Mouse (Mus musculus) cerebellum, adult 11 months (tissue): ENCODE data around the gene Epyc.

Experiments
- DNase-seq: peaks from one replicate; pipeline ENCODE4 v3.0.0; 2022

Epyc gene

DNA sequence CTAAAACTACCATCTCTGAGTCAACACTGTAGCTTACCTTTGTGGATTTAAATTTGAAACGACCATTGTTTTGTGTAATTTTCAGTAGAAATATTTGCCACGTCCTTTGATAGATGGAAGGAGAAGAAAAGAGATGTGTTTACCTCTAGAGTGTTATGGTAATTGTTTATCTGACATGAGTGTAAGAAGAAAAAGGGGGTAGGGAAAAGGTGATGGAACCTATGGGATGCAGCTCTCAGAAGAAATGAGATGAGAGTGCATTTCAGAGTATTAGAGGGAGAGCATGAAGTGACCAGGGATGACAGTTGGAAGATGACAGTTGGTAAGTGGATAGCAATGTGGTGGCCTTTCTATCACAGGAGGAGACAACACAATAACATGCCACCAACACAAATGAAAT is at the start of gene Epyc:
Gene Epyc (plus strand): TSS at position 301 of the 400 bp plus-strand sequence.
- no peak for DNase-seq

DNA sequence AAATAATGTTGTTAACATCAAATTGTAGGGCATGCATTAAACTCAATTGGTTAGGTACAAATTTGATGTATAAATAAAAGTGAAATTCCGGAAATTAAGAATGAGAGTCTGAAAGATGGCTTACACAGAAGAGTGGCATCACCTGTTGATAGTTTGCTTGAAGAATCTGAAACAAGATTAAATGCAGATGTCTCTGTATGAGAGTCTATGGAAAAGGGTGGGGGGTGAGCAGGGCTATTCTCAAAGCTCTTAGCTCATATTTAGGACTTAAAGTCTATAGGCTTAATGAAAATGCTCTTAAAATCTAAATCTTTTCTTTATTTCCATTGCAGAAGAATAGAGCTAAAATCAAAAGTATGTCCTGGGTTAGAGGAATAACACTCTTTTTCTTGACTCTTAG is 48.2 kb upstream of the Epyc start:
- DNase-seq: no peak

DNA sequence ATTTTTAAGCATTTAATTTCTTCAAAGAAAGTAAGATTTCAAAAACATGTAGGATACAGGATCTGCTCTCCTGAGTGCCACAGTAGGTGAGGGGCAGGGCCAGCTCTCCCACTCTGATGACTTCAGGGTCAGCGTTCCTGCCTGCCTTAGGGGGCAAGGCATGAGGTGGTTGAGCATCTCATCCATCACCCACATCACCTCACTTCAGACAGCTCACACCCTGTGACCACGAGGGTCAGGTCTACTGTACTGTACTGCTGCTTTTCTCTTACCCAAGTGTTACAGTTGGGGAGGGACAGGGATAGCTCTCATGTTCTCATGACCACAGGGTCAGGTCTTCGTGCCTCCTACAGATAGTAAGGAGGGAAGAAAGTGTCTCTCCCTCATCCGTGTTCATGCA is 42.1 kb upstream of the Epyc start:
- DNase-seq: no peak

DNA sequence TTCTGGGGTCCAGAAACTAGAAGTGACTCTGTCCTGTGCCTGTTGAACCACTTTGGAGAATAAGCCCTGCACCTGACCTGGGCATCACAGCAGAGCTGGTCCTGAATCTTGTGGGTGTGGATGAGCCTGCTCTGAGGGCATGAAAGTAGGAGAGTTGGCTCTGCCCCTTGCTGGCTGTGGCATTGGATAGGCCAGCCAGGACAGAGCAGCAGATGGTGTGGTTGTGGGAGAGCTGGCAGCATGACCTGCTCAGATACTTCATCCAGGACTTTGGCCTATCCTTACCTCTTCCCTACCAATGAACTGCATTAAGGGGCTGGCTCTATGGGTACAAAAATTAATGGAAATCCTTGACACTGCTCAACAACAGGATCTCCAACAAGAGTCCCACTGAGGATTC is 40.6 kb upstream of the Epyc start:
- DNase-seq: peak; percentile 78

DNA sequence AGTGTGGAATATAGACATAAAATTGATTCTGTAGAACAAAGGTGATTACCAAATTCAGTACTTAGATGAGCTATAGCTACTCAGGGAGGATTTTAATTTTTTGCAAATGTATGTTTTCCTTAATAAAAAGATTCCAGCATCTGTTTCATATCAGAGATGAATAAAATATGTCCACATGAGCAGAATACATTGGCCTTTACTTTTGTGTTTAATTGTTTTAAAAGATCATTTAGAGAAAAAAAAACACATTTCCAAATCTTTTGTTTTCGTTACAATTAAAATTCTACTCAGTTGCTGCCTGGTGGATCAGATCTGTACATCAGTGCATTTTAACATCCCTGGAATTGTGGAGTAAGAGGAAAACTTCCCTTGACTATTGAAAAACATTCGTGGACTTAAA is 37.3 kb upstream of the Epyc start, which contains the start of gene Kera:
Gene Kera (plus strand): TSS at position 301 of the 400 bp plus-strand sequence.
- no peak for DNase-seq

DNA sequence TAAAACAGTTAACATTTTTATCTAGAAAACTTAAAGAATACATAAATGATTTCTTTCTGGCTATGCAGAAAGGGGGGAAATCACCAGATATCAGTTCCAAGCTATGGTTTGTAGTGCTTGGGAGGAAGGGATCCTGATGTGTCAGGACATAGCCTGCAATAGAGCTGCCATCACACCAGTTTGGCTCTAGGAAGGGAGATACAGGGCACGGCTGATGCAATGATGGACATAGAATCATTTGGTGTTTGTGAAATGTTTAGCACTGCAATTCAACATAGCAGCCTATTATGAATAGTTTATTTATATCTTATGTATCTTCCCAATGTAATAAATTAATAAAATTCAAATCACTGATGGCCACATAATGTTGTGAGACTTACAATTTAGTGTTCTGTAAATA is 21.5 kb upstream of the Epyc start:
- no peak for DNase-seq

DNA sequence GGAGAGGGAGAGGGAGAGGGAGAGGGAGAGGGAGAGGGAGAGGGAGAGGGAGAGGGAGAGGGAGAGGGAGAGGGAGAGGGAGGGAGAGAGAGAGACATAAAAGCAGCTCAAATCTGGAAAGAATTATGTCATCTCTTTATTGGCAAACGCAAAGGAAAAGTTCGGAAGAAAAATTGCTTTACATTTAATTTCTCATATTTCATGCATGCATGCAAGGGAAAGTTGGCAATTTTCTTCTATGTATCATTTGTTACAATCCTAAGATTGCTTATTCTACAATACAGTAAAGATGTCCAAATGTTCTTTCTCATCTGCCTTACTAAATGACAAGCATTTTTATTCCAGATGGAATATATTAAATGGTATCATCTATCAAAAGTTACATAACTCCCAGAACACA is 19.5 kb upstream of the Epyc start:
- DNase-seq: no peak

DNA sequence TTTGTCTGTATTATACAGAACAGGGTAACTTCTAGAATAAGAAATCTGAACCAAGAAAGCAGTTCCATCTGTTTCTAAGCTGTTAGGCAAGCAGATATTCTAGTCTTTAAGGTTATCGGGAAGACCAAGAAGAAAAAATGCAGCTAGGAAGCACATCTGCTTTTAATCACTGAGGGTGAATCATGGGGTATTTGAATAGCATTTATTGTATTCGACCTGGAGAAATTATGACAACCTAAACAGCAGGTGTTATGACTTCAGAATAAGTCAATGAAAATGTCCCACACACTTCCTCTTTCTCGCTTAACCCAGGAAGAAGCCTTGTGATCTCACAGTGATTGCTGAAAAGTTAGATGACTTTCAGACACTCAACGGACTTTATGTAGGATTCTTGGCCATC is 18.8 kb upstream of the Epyc start:
- DNase-seq: no peak

DNA sequence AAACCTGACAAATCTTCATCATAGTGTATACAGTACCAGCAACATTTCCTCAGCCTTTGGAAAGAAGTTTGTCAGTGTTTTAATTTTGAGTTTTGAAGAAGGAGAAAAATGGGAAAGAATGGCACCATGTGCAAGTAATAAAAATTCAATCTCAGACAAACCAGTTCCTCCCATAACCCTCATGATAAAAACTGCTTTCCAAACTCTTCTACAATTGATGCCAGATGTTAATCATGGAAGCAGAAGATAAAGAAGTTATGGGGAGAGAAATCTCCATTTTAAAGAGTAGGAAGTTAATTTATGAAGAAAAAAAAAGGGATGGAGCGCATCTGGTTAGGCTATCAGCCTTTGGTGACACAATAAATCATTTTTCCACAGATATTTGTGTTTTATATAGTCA is 17.3 kb upstream of the Epyc start:
- DNase-seq: no peak

DNA sequence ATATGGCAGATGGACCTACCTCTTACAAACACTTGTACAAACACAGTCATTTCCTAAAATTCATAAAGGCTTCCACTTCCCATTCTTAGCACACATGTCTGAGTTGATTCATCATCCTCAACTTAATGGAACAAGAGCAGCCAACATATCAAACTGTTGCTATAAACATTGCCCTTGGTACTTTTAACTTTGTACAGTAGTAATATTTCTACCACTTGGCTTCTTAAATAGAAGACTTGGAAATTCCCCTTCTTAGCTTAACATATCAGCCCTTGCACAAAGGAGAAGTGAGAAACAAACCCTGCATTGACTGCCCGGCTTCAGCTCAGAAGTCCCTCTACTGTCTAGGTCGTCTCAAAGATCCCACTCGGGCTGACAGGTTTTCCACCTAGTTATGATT is 12.8 kb upstream of the Epyc start:
- DNase-seq: no peak

DNA sequence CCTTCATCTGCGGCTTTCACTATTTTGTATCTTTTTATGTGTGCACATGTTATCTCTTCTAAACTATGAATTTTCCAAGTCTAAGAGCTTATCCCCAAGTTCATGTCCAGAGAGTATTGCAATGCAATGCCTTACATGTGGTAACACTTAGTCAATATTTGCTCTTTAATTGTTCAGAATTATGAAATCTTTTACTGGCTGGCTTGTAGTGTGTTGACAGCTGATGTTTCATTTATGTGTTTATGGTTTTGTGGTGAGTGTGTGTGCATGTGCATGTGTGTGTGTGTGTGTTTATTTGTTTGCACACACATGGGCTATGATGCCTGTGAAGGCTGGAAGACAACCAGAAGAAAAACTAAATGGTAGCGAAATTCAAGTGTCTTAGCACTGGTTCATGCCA is 1.9 kb upstream of the Epyc start:
- no peak for DNase-seq

DNA sequence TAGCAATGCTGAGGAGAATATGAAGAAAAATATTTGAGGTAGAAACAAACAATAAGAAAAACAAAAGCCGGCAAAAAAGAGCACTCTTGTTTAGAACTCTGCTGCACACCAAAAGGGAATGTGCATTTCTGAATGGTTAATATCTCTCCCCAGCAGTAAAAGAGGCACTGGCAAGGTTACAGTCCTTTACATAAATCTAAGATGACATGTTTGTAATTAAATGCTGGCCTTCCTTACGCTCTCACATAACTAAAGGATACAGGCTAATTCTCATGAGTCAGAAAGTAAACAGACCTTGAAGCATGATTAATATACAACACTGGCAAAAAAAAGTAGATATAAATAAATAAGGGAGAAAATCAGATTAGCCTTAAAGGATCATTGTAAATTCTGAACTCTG is 6.5 kb downstream of the Epyc start:
- no peak for DNase-seq

DNA sequence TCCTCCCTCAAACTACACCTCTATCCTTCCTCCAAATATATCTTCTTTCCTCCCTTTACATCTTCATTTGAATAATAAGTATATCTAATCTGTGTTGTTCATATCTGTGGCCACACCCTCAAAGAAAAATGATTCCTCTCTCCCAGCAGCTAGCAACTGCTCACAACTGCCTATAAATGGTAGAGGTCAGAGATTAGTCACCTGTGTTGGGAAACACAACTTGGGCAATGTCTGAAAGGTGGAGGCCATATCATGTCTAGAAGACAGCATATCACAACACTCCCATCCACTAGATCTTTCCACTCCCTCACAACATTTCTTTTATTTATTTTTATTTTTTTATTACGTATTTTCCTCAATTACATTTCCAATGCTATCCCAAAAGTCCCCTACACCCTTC is 15.6 kb downstream of the Epyc start:
- DNase-seq: no peak

DNA sequence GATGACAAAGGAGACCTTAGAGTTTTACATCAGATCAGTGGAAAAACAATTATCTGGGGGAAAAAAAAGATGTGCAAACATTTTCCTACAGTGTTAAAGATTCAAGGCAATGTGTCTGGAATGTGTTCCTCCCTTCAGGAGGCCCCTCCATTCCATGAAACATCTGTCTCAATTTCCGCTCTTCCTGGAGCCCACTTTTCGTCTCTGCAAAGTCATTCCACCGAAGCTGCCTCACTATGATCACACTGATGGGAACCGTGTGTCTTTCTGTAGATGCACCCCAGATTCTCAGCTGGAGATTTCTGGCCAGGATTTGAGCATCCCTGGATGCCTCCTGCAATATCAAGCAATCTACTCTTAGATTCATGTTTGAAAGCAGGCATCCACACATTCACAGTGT is 24.8 kb downstream of the Epyc start:
- no peak for DNase-seq

DNA sequence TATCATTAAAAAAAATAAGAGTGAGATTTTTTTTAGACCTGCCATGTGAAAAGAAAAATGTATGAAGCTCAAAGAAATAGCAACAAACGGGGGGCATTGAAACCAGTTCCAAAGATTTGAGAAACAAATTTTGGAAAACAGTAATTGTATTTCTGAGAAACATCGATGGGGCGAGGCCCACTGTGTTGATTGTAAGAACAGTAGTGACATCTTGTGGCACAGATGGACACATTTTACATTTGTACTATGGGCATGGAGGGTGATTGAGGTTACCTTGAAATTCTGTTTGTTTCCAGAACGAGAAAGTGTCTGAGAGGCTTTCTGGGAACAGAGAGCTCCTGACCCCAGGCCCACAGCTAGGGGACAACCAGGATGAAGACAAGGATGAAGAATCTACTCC is 26.3 kb downstream of the Epyc start:
- DNase-seq: peak; percentile 11

DNA sequence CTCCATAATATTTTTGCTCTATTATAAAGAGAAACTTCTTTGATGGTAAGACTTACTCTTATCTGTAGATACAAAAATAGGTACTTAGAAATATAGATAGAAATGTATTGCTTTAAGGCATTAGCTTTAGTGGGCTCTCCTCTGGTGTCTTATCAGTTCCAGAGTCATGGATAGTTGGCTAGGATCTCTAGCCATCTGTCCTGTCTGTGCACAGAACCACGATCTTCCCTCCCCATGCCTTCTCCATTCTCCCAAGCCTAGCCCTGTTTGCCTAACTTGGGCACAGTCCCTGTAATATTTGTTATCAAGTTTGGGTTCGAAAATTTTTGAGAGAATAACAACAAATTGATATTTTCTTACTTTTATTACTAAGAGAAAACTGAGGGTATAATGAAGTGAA is 29.4 kb downstream of the Epyc start:
- no peak for DNase-seq

DNA sequence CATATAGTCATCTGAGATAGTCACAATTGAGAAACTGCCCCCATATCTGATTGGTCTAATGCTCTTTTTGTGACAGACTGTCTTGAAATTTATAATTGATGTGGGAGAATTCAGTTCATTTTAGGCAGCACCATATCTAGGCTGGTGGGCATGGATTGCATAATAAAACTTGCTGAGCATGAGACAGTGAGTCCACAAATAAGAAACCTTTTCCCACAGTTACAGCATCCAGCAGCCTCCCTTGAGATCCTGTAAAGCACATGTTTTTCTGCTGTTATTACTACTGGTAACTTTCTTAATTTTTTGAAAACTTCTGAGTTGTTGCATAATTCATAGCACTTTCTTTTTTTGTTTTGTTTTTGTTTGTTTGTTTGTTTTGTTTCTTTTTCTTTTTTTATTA is 39.1 kb downstream of the Epyc start:
- DNase-seq: no peak

DNA sequence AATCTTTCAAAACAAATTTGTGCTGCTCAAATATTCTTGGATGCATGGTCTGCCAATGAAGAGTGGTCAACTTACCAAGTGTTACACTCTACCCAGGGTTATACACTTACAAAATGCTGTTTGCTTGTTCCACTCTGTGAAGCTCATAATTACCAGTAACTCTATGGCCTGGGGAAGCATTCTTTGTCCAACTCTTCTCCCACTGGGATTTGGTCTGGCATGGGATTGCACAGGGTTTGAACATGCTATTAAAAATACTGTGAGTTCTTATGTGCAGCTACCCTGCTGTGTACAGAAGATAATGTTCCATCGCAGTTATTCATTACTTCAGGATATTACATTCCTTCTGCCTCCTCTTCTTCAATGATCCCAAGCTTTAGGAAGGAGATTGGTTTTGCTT is 43.3 kb downstream of the Epyc start:
- DNase-seq: no peak

DNA sequence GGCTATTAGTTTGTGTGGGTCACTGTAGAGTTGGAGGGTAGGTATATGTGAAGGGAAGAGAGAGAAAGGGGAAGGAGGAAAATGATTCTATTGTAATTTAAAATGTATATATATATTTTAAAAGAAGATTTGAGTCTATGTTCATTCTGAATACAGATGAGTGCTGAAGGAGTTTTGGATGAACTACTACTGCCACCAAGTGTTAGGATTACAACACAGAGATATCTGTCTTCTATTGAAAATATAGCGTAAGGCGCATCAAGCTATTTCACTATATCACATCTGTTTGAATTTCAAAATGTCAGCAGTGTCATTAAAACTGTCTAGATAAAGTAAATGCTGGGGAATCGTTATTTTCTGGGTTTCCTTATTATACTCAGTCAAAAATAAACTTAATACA is 45.6 kb downstream of the Epyc start:
- no peak for DNase-seq

DNA sequence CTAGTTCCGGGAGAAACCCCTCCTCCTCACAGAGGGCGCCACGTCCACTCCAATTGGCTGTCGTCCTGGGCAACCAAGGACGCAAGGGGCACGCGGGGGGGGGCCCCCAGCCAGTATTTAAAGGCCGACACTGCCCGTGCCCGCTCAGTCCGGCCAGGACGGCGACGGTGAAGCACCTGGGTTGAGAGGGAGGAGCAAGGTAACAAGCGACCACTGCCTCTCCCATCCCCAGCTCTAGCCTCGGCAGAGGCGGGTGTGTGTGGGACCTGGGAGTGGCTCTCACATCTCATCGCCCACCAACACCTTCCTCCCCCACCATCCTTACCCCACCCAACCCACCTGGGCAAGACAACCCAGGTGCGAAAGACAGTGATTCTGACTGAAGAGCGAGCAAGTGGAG is 49.0 kb downstream of the Epyc start, which contains the start of gene Ccer1:
Gene Ccer1 (plus strand): TSS at position 147 of the 400 bp plus-strand sequence.
- DNase-seq: no peak

DNA sequence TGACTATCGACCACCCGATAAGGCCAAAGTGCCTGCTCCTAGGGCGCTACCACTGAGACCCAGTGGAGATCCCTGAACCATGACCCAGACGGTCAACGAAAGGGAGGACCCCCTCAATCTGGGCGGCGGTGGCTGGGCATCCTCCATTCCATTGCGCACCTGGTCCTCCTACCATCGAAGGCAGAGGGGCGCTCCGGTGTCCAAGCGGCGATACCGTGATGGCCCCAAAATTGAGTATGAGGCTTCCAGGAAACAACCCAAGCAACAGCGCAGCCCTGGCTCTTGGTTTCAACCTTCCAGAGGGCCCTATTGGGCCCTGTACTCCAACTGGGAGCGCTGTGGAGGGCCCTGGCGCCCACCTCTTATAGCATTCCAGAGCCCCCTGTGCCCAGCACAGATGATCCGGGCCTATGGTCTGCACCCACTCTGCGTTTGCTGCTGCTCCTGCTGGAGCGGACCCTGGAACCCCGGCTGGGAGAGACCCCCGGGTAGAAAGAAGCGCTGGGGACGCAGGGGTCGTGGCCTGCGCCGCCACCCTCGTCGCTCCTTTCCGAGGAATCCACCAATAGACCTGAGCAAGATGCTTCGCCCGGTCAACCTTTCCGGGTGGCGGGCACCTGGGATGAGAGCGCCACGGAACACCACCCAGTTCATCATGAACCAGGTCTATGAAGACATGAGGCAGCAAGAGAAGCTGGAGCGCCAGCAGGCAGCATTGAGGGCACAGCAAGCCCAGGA is 49.7 kb downstream of the Epyc start:
- no peak for DNase-seq

DNA sequence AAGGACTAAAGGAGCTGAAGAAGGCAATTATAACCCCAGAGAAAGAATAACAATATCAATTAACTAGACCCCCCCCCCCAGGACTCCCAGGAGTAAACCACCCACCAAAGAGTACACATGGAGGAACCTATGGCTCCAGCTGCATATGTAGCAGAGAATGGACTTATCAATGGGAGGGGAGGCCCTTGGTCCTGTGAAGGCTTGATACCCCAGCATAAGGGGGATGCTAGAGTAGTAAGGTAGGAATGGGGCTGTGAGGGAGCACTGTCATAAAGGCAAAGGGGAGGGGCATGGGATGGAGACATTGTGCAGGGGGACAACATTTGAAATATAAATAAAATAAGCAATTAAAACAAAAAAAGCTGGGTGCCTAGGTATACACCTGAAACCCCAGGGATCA is 58.5 kb downstream of the Epyc start:
- no peak for DNase-seq

DNA sequence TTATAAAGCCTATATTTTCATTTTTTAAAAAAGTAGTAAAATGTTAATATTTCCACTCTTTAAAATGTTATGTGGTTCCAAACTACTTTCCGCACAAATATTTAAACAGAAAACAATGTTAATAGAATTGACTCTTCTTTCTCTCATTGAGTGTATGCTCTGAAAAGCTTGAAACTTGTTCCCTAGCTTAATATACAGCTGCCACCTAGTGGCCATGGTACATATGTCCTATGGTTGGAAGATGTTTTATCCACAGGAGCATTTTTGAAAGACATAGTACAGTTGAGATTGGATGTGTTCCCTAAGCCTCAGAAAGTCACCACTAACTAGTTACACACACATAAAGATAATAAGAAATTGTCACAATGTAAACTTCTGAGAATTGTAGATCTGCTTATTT is 60.7 kb downstream of the Epyc start:
- DNase-seq: no peak

DNA sequence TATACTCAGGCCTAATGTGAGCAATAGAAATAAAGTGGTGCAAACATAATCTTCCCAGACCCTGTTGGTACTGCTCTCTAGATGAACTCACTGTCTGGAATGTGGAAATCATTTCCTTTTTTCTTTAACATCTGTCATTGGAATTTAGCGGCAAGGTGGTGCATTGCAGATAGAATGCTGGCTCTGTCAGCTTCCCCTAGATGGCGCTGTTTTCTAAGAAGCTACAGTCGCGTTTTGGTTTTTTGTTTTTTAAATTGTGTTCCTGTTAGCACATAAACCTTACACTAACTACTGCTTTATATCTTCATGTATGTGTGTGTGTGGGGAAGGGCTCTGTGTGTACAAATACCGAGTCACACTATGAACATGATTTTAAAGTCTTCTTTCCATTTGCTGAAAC is 68.8 kb downstream of the Epyc start:
- DNase-seq: peak; percentile 8

DNA sequence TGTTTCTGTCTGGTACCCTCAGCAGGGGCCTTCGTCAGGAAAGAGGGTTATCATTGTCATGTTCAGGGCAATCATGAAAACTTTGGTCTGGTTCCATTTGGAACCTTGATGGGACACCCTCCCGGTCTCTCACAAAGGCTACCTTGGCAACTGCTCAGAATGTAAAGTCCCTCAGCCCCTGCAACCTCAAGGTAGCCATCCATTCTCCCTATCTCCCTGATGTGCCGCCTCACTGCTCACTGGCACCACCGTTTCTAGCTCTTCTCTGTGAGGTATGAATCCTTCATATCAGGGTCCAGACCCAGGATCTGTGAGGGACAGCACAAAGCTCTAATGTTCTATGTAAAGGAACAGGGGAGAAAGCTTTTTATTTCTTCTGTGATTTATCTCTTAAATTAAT is 70.7 kb downstream of the Epyc start:
- DNase-seq: no peak
